In the genomic region with DNA sequence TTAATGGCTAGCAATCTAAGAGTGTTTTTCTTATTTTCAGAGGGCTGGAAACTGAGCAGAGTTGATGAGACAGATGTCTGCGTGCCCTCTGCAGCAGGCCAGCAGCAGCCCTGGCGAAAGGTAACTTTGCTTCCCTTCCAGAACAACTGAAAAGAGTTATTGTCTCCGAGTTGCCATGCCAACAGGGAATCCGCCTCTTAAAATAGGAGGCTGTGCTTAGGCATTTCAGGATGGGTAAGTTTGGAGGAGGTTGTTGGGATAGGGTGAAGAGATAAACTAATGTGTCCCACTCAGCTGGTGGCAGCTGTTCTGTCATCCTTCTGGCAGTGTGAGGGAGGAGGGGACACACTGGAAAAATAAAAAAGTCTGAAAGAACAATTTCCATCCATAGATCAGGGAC, we compare ENCODE assay signal across 24 mouse cellular contexts.
DNase-seq lines count a peak whose midpoint lies in the region; ATAC-seq and TF ChIP-seq lines count a peak whose summit lies in the region.
"Had no signal": no experiment of that assay in that cellular context is flagged by ENCODE, and none has a peak within 500 bp of the region (broad histone marks: within the 10 kb centered on the region; RNA-seq: fewer than 3 reads in every experiment).

No protein-coding gene starts in this region.

- no peak overlapping the region for H3K27ac ChIP-seq in hindbrain, embryonic 10.5 days
- no peak overlapping the region for H3K27ac ChIP-seq in hindbrain, embryonic 12.5 days
- no peak overlapping the region for H3K27ac ChIP-seq in midbrain, postnatal 0 days (ENCODE audit: low read depth, low read length)
- H3K27ac ChIP-seq in midbrain, embryonic 16.5 days (ENCODE audit: low read length) = no peak overlapping the region
- no peak overlapping the region for H3K27ac ChIP-seq in intestine, embryonic 16.5 days (ENCODE audit: low read length)
- H3K27ac ChIP-seq: embryonic facial prominence, embryonic 13.5 days; heart, adult 2 months; heart, embryonic 15.5 days; hindbrain, embryonic 15.5 days had no signal

- H3K4me3 ChIP-seq in hindbrain, embryonic 10.5 days = no peak overlapping the region
- H3K4me3 ChIP-seq in hindbrain, embryonic 12.5 days = no peak overlapping the region
- H3K4me3 ChIP-seq in midbrain, postnatal 0 days (ENCODE audit: low read depth, low read length) = no peak overlapping the region
- no peak overlapping the region for H3K4me3 ChIP-seq in midbrain, embryonic 16.5 days (ENCODE audit: low read depth, low read length)
- H3K4me3 ChIP-seq in intestine, embryonic 16.5 days (ENCODE audit: low read length) = no peak overlapping the region
- H3K4me3 ChIP-seq: embryonic facial prominence, embryonic 13.5 days; heart, adult 2 months; heart, embryonic 15.5 days; hindbrain, embryonic 15.5 days had no signal

- H3K9ac ChIP-seq in hindbrain, embryonic 12.5 days = no peak overlapping the region
- H3K9ac ChIP-seq in midbrain, postnatal 0 days (replicated peaks; ENCODE audit: low read length, poor library complexity, severe bottlenecking) = no peak overlapping the region
- H3K9ac ChIP-seq in midbrain, embryonic 16.5 days (ENCODE audit: low read depth, low read length) = no peak overlapping the region
- no peak overlapping the region for H3K9ac ChIP-seq in intestine, embryonic 16.5 days (ENCODE audit: low read depth, low read length)
- H3K9ac ChIP-seq: embryonic facial prominence, embryonic 13.5 days; heart, embryonic 15.5 days; hindbrain, embryonic 15.5 days had no signal

- TF ChIP-seq CTCF in midbrain, postnatal 0 days (IDR thresholded peaks at IDR 0.05) = no peak

- H3K4me2 ChIP-seq in hindbrain, embryonic 12.5 days (replicated peaks) = no peak overlapping the region
- H3K4me2 ChIP-seq in midbrain, postnatal 0 days (ENCODE audit: low read depth, low read length, poor library complexity, severe bottlenecking) = no peak overlapping the region
- H3K4me2 ChIP-seq in midbrain, embryonic 16.5 days (ENCODE audit: low read length) = no peak overlapping the region
- no peak overlapping the region for H3K4me2 ChIP-seq in intestine, embryonic 16.5 days (ENCODE audit: low read depth, low read length)
- H3K4me2 ChIP-seq: embryonic facial prominence, embryonic 13.5 days; heart, embryonic 11.5 days; heart, embryonic 15.5 days; hindbrain, embryonic 15.5 days had no signal

- peak; percentile 65 for DNase-seq in embryo, embryonic 10 days (ENCODE audit: low spot score)
- DNase-seq in embryo, embryonic 9.5 days (ENCODE audit: extremely low spot score) = no peak
- DNase-seq in hindbrain, embryonic 10.5 days (ENCODE audit: low spot score) = peak; percentile 20
- peak; percentile 8 for DNase-seq in midbrain, postnatal 0 days (ENCODE audit: low spot score)
- DNase-seq: adrenal gland, adult 8-10 months; adrenal gland, postnatal 36 days; B cell, adult 2 months; cerebellum, adult 11 months; cerebellum, adult 8-10 months; cerebellum, postnatal 14 days; gastrocnemius, postnatal 14 days; heart, adult 2 months; heart, postnatal 14 days had no signal

- ATAC-seq in hindbrain, embryonic 12.5 days (ENCODE audit: low FRiP score) = no peak
- no peak for ATAC-seq in midbrain, postnatal 0 days (ENCODE audit: low FRiP score)
- no peak for ATAC-seq in midbrain, embryonic 16.5 days
- no peak for ATAC-seq in intestine, embryonic 16.5 days
- ATAC-seq: CD4-positive, CD25-positive, alpha-beta regulatory T cell, adult 4 months; forebrain, embryonic 16.5 days; intestine, postnatal 0 days had no signal

- H3K9me3 ChIP-seq in hindbrain, embryonic 10.5 days = peaks cover 2% of the 10 kb centered on the region; the same call in 1 of the 2 replicates
- H3K9me3 ChIP-seq in hindbrain, embryonic 12.5 days (replicated peaks) = 0 out of 2 replicates have a peak, but pooled peaks cover 1% of the 10 kb centered on the region
- no peaks in the 10 kb centered on the region for H3K9me3 ChIP-seq in midbrain, postnatal 0 days (ENCODE audit: low read length)
- 0 out of 2 replicates have a peak, but pooled peaks cover under 1% of the 10 kb centered on the region for H3K9me3 ChIP-seq in midbrain, embryonic 16.5 days (replicated peaks; ENCODE audit: control insufficient read depth, low read length, poor library complexity, severe bottlenecking)
- no peaks in the 10 kb centered on the region for H3K9me3 ChIP-seq in intestine, embryonic 16.5 days (ENCODE audit: control insufficient read depth, low read length)
- H3K9me3 ChIP-seq: embryonic facial prominence, embryonic 13.5 days; hindbrain, embryonic 15.5 days had no signal

- peaks cover 36% of the 10 kb centered on the region for H3K4me1 ChIP-seq in hindbrain, embryonic 10.5 days (replicated peaks)
- H3K4me1 ChIP-seq in hindbrain, embryonic 12.5 days = peaks cover 12% of the 10 kb centered on the region
- peaks cover 8% of the 10 kb centered on the region; the same call in 1 of the 2 replicates for H3K4me1 ChIP-seq in midbrain, postnatal 0 days (ENCODE audit: insufficient read depth, low read length)
- H3K4me1 ChIP-seq in midbrain, embryonic 16.5 days (ENCODE audit: control insufficient read depth, insufficient read depth, low read length) = peaks cover 16% of the 10 kb centered on the region
- peaks cover 5% of the 10 kb centered on the region; the same call in 1 of the 2 replicates for H3K4me1 ChIP-seq in intestine, embryonic 16.5 days (ENCODE audit: control insufficient read depth, insufficient read depth, low read length)

- WGBS in hindbrain, embryonic 10.5 days = 20% methylated on average over 4 of the region's 4 CpGs
- WGBS in hindbrain, embryonic 12.5 days = 24% methylated on average over 4 of the region's 4 CpGs
- WGBS in midbrain, postnatal 0 days = 15% methylated on average over 4 of the region's 4 CpGs
- 10% methylated on average over 4 of the region's 4 CpGs for WGBS in midbrain, embryonic 16.5 days
- 40% methylated on average over 4 of the region's 4 CpGs for WGBS in intestine, embryonic 16.5 days

- H3K36me3 ChIP-seq in hindbrain, embryonic 10.5 days = no peaks in the 10 kb centered on the region
- H3K36me3 ChIP-seq in hindbrain, embryonic 12.5 days = no peaks in the 10 kb centered on the region
- no peaks in the 10 kb centered on the region for H3K36me3 ChIP-seq in midbrain, postnatal 0 days (ENCODE audit: insufficient read depth, low read length)
- no peaks in the 10 kb centered on the region for H3K36me3 ChIP-seq in midbrain, embryonic 16.5 days (ENCODE audit: control insufficient read depth, insufficient read depth, low read length)
- H3K36me3 ChIP-seq in intestine, embryonic 16.5 days (ENCODE audit: control insufficient read depth, insufficient read depth, low read length) = no peaks in the 10 kb centered on the region
- H3K36me3 ChIP-seq: embryonic facial prominence, embryonic 13.5 days; G1E; heart, embryonic 15.5 days; hindbrain, embryonic 15.5 days had no signal

- no peaks in the 10 kb centered on the region for H3K27me3 ChIP-seq in hindbrain, embryonic 10.5 days (ENCODE audit: insufficient read depth, poor library complexity, severe bottlenecking)
- H3K27me3 ChIP-seq in hindbrain, embryonic 12.5 days = no peaks in the 10 kb centered on the region
- no peaks in the 10 kb centered on the region for H3K27me3 ChIP-seq in midbrain, postnatal 0 days (ENCODE audit: insufficient read depth, low read length)
- H3K27me3 ChIP-seq in midbrain, embryonic 16.5 days (ENCODE audit: control insufficient read depth, insufficient read depth, low read depth, low read length) = no peaks in the 10 kb centered on the region
- H3K27me3 ChIP-seq in intestine, embryonic 16.5 days (replicated peaks; ENCODE audit: control insufficient read depth, insufficient read depth, low read length) = no peaks in the 10 kb centered on the region
- H3K27me3 ChIP-seq: embryonic facial prominence, embryonic 13.5 days; hindbrain, embryonic 15.5 days had no signal
